Mouse (Mus musculus): ENCODE results near the gene Baz2b. TPM values are rescaled to one million over a fixed set of nuclear protein-coding genes. Genes with fewer than 3 reads are reported as not detected.
A peak's percentile ranks its signal among the peaks of the same experiment; 100 is the strongest.

Gene Baz2b
- total and polyA plus RNA-seq, 2 experiments from 2014 or later, result 40.6 to 71.7 TPM

DNA sequence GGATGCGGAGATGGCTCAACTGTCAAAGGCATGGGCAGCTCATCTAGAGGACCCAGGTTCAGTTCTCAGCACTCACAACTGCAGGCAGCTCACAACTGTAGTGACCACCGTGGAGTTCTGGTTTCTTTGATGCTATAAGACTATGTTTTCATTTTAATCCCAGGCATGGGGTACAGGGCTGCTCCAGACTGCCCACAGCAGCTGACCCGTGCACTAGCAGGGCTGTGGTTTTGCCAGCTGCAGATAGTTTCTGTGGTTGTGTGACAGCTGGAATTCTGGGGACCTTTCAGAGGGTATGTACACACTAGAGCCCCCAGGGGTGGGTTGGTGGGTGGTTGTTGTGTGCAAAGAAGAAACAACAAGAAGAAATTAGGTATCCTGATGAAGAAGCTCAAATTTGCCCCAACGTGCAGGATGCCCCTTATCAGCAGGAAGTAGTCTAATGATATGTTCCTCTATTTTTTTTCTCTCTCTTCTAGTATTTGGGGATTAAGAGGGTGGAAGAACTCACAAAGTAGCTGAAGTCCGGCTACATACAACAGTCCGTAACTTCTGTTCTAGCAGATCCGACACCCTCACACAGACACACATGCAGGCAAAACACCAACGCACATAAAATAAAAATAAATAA is 6.6 kb downstream of the Baz2b start:
- DNase-seq, result no peak
- ATAC-seq, result no peak
- H3K9ac ChIP-seq, result no peak overlapping the region
- no peaks in the 10 kb centered on the region for H3K9me3 ChIP-seq (ENCODE audit: low read length)
- H3K27ac ChIP-seq (ENCODE audit: low read depth, low read length), result no peak overlapping the region
- no peaks in the 10 kb centered on the region for H3K27me3 ChIP-seq (ENCODE audit: insufficient read depth, low read length)
- no peak overlapping the region for H3K4me2 ChIP-seq (ENCODE audit: low read depth)
- no peak for TF ChIP-seq CTCF (IDR thresholded peaks at IDR 0.05; ENCODE audit: low read depth)
- H3K36me3 ChIP-seq (ENCODE audit: insufficient read depth), result 0 out of 2 replicates have a peak, but pooled peaks cover 8% of the 10 kb centered on the region
- H3K4me1 ChIP-seq (ENCODE audit: insufficient read depth), result no peaks in the 10 kb centered on the region
- no peak overlapping the region for H3K4me3 ChIP-seq (ENCODE audit: low read depth, low read length)
- 89% methylated on average over 8 of the region's 8 CpGs for WGBS

DNA sequence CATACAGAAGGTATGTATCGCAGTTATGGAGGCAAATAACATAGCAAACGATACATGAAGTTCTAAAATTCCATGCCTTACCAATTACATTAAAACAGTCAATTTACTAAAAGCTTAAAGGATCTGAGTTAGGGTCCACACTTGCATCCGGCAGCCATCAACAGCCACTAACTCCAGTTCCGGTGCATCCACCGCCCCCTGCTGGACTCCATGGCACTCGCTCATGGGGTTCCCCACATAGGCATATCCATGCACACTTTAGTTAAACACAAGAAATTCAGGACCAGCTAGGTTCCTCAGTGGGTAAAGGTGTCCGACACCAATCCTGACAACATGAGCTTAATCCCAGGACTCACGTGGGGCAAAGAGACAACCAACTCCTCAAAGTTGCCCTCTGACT is 9.0 kb downstream of the Baz2b start:
- Histone ChIP-seq H3K27ac (ENCODE audit: low read depth, low read length) (no peak overlapping the region), H3K4me3 (ENCODE audit: low read depth, low read length) (no peak overlapping the region), H3K36me3 (ENCODE audit: insufficient read depth) (0 out of 2 replicates have a peak, but pooled peaks cover 6% of the 10 kb centered on the region), H3K4me1 (ENCODE audit: insufficient read depth) (no peaks in the 10 kb centered on the region), H3K9me3 (ENCODE audit: low read length) (no peaks in the 10 kb centered on the region), H3K4me2 (ENCODE audit: low read depth) (no peak overlapping the region), H3K9ac (no peak overlapping the region), H3K27me3 (ENCODE audit: insufficient read depth, low read length) (no peaks in the 10 kb centered on the region)
- 50% methylated on average over 8 of the region's 8 CpGs for WGBS
- DNase-seq, result peak; percentile 25
- TF ChIP-seq CTCF (IDR thresholded peaks at IDR 0.05; ENCODE audit: low read depth), result peak; percentile 63
- ATAC-seq, result no peak

DNA sequence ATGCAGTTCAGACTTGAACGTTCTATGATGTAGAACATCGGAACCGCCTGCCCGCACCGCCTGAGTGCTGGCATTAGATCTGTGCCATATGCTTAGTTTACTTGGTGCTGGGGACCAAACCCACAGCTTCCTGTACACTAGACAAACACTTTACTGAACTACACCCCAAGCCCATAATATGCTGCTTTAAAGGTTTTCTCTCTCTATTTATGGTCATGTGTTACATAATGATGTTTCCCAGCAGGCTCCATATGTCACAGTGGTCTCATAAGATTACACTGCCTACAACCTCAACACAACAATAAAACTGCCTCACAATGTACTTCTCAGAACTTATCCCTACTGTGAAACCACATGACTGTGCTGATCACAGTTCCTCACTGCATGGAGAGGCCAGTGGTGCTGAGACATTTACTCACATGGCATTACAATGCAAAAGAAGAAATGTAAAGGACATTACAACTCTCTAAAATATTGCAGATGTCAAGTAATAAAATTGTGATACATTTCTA is 9.5 kb downstream of the Baz2b start:
- WGBS, result 91% methylated on average over 5 of the region's 5 CpGs
- Histone ChIP-seq H3K4me3 (ENCODE audit: low read depth, low read length) (no peak overlapping the region), H3K36me3 (ENCODE audit: insufficient read depth) (0 out of 2 replicates have a peak, but pooled peaks cover 3% of the 10 kb centered on the region), H3K4me2 (ENCODE audit: low read depth) (no peak overlapping the region), H3K27ac (ENCODE audit: low read depth, low read length) (no peak overlapping the region), H3K4me1 (ENCODE audit: insufficient read depth) (no peaks in the 10 kb centered on the region), H3K9me3 (ENCODE audit: low read length) (no peaks in the 10 kb centered on the region), H3K27me3 (ENCODE audit: insufficient read depth, low read length) (no peaks in the 10 kb centered on the region), H3K9ac (no peak overlapping the region)
- ATAC-seq (no peak), DNase-seq (no peak)
- no peak for TF ChIP-seq CTCF (IDR thresholded peaks at IDR 0.05; ENCODE audit: low read depth)

- 32% methylated on average over 1 of the region's 1 CpGs for WGBS
- ATAC-seq, result no peak
Observed at GRCm38 (mm10) chr2:60196841-60197240, 12.8 kb downstream of the Baz2b start.

GRCm38 (mm10) chr2:60181696-60182095 is 27.9 kb downstream of the Baz2b start:
- H3K4me2 ChIP-seq (ENCODE audit: low read depth), result no peak overlapping the region
- no peak for ATAC-seq
- DNase-seq, result no peak
- H3K9ac ChIP-seq, result no peak overlapping the region
- TF ChIP-seq CTCF (IDR thresholded peaks at IDR 0.05; ENCODE audit: low read depth), result no peak; the same call in 1 of the 2 replicates
- H3K27ac ChIP-seq (ENCODE audit: low read depth, low read length), result no peak overlapping the region
- no peaks in the 10 kb centered on the region for H3K27me3 ChIP-seq (ENCODE audit: insufficient read depth, low read length)
- no peaks in the 10 kb centered on the region for H3K4me1 ChIP-seq (ENCODE audit: insufficient read depth)
- H3K4me3 ChIP-seq (ENCODE audit: low read depth, low read length), result no peak overlapping the region
- H3K9me3 ChIP-seq (ENCODE audit: low read length), result no peaks in the 10 kb centered on the region
- H3K36me3 ChIP-seq (ENCODE audit: insufficient read depth), result no peaks in the 10 kb centered on the region
- WGBS, result 57% methylated on average over 2 of the region's 2 CpGs

More at GRCm38 (mm10) chr2:60196841-60197240, 12.8 kb downstream of the Baz2b start:
- no peak for TF ChIP-seq CTCF (IDR thresholded peaks at IDR 0.05; ENCODE audit: low read depth)
- Histone ChIP-seq H3K9ac (no peak overlapping the region), H3K4me2 (ENCODE audit: low read depth) (no peak overlapping the region), H3K9me3 (ENCODE audit: low read length) (no peaks in the 10 kb centered on the region), H3K36me3 (ENCODE audit: insufficient read depth) (no peaks in the 10 kb centered on the region), H3K4me1 (ENCODE audit: insufficient read depth) (no peaks in the 10 kb centered on the region), H3K27me3 (ENCODE audit: insufficient read depth, low read length) (no peaks in the 10 kb centered on the region), H3K27ac (ENCODE audit: low read depth, low read length) (no peak overlapping the region), H3K4me3 (ENCODE audit: low read depth, low read length) (no peak overlapping the region)
- no peak for DNase-seq

GRCm38 (mm10) chr2:60177490-60177889 is 32.1 kb downstream of the Baz2b start:
- 83% methylated on average over 3 of the region's 3 CpGs for WGBS
- DNase-seq (no peak), ATAC-seq (no peak)
- Histone ChIP-seq H3K9me3 (ENCODE audit: low read length) (no peaks in the 10 kb centered on the region), H3K4me1 (ENCODE audit: insufficient read depth) (no peaks in the 10 kb centered on the region), H3K4me2 (ENCODE audit: low read depth) (no peak overlapping the region), H3K4me3 (ENCODE audit: low read depth, low read length) (no peak overlapping the region), H3K36me3 (ENCODE audit: insufficient read depth) (no peaks in the 10 kb centered on the region), H3K27ac (ENCODE audit: low read depth, low read length) (no peak overlapping the region), H3K9ac (no peak overlapping the region), H3K27me3 (ENCODE audit: insufficient read depth, low read length) (no peaks in the 10 kb centered on the region)
- TF ChIP-seq CTCF (IDR thresholded peaks at IDR 0.05; ENCODE audit: low read depth), result no peak

DNA sequence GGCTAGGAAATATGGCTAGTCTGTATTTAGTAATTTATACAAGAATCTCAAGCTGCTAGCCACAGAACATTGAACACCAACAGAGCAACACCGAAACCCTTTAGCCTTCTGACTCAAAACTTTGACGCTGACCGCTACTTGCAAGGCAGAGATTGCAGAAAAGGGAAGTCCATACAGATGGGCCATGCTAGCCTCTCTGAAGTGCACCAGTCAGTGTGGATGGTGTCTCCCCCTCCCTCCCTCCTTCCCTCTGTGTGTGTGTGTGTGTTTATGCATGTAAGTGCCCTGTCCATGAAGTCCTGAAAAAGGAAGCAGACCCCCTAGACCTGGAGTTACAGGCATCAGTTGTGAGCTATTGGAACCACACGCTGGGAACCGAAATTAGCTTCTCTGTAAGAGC is 33.6 kb downstream of the Baz2b start:
- TF ChIP-seq CTCF (IDR thresholded peaks at IDR 0.05; ENCODE audit: low read depth), result no peak
- 90% methylated on average over 5 of the region's 5 CpGs for WGBS

More for the DNA sequence above, 33.6 kb downstream of the Baz2b start:
- Histone ChIP-seq H3K27me3 (ENCODE audit: insufficient read depth, low read length) (no peaks in the 10 kb centered on the region), H3K4me1 (ENCODE audit: insufficient read depth) (no peaks in the 10 kb centered on the region), H3K4me3 (ENCODE audit: low read depth, low read length) (no peak overlapping the region), H3K4me2 (ENCODE audit: low read depth) (no peak overlapping the region), H3K9me3 (ENCODE audit: low read length) (no peaks in the 10 kb centered on the region), H3K27ac (ENCODE audit: low read depth, low read length) (no peak overlapping the region), H3K9ac (no peak overlapping the region), H3K36me3 (ENCODE audit: insufficient read depth) (no peaks in the 10 kb centered on the region)
- no peak for ATAC-seq
- no peak for DNase-seq
